Mouse (Mus musculus) lung, postnatal 0 days (tissue): ENCODE data around the gene Olfr275.

Experiments used
- CTCF ChIP-seq: IDR thresholded peaks from 2 replicates; pipeline ENCODE4 v1.5.1; 2016; ENCODE audit warnings: antibody characterized with exemption, mild to moderate bottlenecking
- EP300 ChIP-seq: IDR thresholded peaks from 2 replicates; pipeline ENCODE4 v1.6.1; 2016; ENCODE audit warnings: antibody characterized with exemption, mild to moderate bottlenecking, control low read depth

- TF ChIP-seq CTCF (no peak), EP300 (no peak)
Measured at GRCm38 (mm10) chr4:52859136-52859535, 44.7 kb downstream of the Olfr275 start, which contains the start of gene Olfr273.
